Mouse (Mus musculus) frontal cortex, postnatal 25 days (tissue): ENCODE results near the gene Wfdc13.

Experiments used
- DNase-seq, 2 experiments: peaks; one replicate each; pipeline ENCODE4 v3.0.0; 2022; ENCODE audit warnings: low spot score in 2 of 2

Gene Wfdc13

DNA sequence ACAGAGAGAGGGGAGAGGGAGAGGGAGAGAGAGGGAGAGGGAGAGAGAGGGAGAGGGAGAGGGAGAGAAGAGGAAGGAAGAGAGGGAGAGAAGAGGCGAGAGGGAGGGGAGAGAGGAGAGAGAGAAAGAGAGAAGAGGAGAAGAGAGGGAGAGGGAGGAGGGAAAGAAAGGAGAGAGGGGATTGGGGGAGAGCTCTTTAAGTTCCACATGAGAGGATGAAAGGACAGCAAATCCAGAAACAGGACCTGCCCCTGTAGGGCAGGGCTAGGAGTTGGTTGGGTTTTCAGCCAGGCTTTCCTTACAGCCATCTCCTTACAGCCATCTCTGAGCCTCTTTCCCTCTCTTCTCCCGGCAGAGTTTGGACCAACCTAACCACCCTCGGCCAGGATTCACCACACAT lies at the start of gene Wfdc13:
TSS of gene Wfdc13 (plus strand) at position 301 of the 400 bp plus-strand sequence.
- no peak for DNase-seq

DNA sequence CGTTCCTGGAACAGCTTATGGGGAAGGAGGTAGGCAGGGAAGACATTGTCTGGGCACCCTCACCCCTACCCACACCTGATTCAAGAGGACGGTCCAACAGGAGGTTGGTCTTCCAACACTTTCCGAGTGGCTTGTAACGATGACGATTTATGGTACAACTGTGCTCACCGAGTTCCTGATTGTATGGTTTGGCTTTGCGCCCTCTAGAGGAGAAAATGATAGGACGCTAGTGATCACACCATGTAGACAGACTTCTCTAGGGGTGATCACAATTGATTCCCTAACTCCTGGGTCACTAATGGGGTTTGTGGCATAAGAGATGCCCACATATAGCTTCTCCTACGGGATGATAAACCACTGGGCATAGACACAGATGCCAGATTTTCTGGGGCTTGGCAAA lies 49.6 kb upstream of the Wfdc13 start:
- DNase-seq = no peak

DNA sequence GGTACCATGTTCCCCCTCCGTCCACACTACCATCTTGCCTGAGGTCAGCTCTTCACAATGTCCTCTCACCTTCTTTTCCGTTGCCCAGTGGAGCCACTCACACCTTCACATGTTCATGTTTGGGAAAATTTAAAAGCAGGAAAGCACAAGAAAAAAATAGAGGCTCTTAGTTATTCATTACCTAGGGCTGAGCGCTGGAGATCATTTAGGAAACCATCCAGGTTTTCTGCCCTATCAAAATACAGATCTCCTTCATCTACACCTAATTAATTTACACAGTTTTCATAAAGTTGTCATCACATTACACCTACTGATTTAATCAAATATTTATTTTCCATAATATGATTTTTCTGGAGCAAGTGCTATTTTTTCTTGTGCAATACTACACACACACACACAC lies 46.2 kb upstream of the Wfdc13 start, which contains the start of gene Wfdc16:
TSS of gene Wfdc16 (minus strand) at position 101 of the 400 bp plus-strand sequence.
- no peak for DNase-seq

DNA sequence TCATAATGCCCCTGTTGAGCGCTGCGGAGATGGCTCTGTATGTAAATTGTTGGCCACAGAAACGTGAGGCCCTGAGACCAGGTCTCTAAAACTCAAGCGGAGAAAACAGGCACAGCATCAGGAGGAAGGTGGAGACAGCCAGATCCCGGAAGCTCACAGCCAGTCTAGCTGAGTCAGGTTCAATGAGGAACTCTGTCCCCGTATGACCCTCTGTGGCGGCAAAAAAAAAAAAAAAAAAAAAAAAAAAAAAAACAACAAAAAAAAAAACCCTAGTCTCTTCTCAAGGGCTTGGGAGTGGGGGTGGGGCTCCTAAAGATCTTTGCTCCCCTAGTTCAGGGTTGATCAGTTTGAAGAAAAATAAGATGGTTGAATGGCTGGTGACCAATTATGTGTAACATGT lies 43.8 kb upstream of the Wfdc13 start:
- no peak for DNase-seq

DNA sequence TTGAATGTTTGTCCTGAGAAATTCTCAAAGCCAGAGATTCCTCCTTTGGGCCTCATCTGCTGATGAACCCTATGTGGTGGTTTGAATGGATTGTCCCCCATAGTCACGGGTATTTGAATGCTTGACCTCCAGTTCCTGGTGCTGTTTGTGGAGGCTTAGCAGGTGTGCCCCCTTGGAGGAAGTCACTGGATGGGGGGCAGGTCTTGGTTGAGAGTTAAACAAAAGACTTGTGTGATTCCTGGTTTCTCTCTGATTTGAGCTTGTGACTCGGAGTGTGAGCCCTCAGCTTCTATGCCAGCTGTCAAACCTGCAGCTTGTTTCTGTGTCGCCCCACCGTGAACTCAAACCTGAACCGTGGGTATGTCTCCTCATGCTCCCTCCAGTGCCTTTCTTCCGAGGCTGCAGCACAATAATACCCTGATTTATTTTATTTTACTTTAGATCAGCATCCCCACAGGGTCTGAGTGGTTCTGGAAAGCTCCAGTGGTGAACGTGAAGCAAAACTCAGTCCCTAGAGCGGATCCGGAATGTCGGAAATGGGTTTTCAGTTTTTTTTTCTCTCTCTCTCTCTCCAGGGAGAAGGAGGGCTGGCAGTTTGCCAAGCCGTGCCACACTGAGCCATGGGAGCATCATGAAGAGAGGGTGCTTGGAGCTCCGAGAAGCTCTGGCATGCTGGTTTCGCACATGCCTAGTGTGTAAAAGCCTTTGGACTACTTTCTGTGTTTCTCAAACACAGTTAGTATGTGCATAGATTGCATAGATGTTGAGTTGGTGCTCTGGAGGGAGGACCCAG lies 42.8 kb upstream of the Wfdc13 start:
- no peak for DNase-seq

DNA sequence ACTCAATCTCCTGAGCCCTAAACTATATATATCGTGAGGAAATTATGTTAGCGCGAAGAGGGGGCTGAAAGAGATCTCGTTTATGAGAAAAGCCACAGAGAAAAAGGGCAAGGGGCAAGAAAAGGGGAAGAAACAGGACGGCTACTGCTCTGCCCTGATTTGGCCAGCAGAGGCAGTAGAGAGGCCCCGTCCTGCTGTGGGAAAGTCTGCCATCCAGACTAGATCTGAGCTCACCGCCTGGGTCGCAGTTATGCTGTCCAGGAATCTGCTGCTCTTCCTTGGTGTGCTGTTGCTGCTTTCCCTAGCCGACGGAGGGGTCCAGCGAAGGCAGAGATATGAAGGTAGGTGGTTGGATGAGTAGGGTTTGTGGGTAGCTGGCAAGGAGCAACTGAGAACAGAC lies 29.0 kb upstream of the Wfdc13 start, which contains the start of gene Wfdc10:
TSS of gene Wfdc10 (plus strand) at position 189 of the 400 bp plus-strand sequence.
- peak in 1 of 2 experiments; percentile 10 for DNase-seq

DNA sequence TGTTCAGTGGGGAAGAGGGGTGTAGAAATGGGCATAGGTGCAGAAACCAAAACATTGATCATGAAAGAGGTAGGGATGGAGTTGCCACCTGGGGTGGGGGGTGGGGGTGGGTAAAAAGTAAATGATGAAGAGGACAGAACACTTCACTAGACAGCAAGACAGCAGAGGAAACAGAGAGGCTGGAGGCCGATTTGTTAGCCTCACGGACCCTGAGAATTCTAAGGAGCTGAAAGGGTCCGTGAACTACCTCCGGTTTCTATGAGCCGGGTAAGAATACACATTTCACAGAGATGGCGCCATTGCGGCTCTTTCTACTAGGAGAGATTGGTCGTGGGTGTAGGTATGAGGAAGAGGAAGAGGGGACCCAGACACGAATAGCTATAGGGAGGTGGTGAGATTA lies 28.4 kb upstream of the Wfdc13 start, which contains the start of gene Wfdc9:
TSS of gene Wfdc9 (minus strand) at position 101 of the 400 bp plus-strand sequence.
- DNase-seq = no peak

DNA sequence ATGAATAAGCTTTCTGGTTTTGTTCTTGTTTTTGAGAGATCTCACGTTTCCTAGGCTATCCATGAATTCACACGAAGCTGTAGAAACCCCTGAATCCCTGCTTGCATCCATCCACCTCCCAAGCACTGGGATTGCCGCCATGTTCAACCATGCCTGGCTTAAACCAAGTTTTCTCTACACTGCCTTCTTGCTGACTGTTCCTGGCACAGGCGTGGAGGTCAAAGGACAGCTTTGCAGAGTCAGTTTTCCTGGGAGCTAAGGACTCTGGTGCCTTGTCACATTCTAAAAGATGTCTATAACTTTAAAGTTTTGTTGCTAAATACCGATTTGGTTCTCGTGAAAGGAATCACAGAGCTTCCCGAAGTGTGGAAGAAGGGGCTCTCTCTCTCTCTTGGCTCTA lies 20.1 kb upstream of the Wfdc13 start:
- DNase-seq = no peak

DNA sequence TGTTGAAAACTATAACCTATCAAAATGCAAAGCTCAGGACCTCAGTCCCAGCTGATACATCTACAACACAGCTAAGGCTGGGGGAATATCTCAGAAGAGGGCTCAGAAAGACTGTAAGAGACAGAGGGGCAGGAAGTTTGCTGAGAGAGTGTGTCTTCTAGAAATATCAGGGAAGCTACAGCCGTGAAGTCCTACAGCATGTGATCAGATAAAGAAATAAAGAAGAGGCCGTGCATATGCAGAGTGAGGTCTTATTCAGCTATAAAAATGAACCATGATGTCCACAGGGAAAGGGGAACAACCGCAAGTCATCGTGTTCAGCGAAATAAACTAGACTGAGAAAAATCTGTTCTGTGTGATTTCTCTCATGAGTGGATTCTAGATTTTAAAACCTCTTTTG lies 14.6 kb upstream of the Wfdc13 start:
- DNase-seq = no peak

DNA sequence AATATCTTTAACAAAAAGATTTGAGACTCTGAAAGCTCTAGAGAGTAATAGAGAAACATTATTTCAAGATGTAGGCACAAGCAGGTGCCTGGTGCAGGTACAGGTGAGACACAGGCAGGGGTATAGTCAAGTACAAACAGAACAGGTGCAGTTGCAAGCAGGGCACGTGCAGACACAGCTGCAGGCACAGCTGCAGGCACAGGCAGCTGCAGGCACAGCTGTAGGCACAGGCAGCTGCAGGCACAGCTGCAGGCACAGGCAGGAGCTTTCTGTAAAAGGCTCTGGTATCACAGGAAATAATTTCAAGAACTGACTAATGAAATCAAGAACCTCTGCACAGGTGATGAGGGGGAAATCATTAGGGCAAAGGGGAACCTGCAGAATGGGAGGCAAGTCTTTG lies 14.0 kb upstream of the Wfdc13 start:
- DNase-seq = no peak

DNA sequence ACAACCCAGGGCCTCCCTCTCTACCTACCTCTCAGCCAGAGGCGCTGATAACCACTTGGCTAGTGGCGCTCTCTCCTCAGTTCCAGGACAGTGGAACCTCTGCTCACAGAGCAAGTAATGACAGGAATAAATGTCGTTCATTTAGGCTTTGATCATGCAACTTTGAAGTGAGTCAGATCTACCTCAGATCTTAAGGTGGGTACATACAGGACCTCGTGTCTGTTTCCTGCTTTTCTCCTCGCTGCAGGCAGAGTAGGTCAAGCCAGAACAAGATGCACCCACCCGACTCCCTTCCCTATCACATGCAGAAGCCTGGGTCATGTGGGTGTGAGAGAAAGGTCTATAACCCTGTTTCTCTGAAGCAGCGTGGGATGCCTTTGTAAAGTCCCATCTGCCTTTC lies 10.9 kb upstream of the Wfdc13 start, which contains the start of gene Wfdc11:
TSS of gene Wfdc11 (minus strand) at position 101 of the 400 bp plus-strand sequence.
- DNase-seq = no peak

DNA sequence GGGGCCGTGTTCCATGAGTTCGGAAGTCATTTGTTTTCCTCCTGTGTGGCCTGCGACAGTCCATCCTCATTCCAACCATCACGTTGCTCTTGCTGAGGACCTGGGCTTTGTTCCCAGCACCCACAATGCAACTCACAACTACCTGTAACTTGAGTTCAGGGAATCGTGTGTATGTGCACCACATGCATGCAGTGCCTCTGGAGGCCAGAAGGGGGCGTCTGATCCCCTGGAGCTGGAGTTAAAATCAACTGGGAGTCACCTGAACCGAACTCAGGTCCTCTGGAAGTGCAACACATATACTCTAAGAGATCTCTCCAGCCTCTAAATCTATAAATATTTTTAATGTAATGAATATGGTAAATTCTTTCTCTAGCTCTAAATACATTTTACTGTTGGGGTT lies 8.8 kb upstream of the Wfdc13 start:
- DNase-seq = no peak

DNA sequence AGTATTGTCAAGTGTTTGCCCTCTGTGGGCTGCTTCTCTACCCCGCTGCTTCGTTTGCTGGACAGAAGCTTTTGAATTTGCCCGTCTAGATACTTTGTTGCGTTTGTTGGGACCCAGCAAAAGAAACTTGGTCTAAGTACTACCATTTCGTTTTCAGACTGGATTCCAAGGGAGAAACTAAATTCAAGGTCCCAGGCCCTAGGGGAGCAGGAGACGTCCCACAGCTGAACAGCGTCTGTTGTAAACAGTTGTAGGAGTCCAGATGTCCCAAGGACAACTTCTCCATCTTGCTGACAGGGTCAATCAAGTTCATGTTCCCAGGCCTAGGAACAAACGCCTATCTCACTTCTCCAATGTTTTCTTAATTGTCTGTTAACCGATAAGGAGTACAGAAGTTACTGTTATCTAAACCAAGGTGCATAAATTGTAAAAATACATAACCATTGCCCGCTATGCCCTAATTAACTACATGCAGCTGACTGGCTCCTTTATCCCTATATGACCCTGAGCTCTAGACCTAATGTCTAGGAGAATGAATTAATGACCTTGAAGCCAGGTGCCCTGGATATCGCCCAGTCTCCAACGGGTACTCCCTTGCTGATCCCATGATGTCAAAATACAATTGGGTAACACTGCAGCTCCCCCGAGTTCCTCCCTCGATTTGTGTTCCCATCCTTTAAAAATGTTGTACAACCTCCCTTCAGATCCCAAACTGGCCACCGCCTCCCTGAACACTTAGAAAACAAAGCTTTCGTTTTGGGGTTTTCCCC lies 7.8 kb upstream of the Wfdc13 start:
- no peak for DNase-seq

DNA sequence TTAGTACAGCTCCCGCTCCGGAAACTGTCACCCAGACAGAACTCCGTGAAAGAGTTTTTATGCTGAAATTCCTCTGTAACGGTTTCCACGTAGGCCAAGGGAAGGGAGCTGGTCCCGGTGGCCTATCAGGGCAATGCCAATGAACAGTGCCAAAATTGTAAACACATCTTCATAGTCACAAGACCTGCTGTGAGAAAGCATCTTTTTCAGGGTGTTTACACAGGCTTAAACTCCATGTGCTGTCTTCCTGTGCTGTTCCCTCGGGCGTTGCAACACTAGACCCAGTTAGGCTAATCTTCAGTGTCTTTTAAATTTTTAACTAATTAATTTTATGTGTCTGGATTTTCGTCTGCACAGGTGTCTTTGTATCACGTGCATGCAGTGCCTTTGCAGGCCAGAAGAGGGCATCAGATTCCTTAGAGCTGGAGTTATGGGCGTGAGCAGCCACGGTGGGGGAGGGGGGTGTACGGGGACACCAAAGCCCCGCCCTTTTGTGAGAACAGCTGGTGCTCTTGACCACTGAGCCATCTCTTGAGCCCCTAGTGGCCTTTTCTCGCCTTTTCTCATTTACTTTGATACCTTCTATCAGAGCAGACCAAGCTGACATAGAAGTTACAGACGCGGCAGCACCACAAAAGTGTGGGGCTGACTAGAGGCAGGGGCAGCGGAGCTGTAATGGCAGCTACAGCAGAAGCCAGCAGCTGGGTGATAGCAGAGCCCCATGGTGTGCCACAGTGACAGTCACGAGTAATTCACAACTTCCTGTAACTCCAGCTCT lies 5.9 kb upstream of the Wfdc13 start:
- peak; percentile 42 to 44 for DNase-seq

DNA sequence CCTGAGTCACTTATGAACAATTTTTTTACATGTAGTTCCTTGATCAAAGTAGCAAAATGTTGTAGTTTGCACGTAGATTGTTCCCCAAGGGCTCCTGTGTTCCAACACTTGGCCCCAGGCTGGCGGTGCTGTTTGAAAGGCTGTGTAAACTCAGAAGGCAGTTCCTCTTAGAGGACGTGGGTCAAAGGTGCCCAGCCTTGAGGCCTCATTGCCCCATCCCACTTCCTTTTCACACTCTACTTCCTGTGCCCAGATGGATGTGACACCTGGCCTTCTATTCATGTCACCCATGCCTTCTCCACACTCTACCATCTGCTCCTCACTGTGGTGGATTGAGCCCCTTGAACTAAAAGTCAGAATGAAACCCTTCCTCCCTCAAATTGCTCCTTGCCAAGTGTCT lies 5.0 kb upstream of the Wfdc13 start:
- DNase-seq = no peak

DNA sequence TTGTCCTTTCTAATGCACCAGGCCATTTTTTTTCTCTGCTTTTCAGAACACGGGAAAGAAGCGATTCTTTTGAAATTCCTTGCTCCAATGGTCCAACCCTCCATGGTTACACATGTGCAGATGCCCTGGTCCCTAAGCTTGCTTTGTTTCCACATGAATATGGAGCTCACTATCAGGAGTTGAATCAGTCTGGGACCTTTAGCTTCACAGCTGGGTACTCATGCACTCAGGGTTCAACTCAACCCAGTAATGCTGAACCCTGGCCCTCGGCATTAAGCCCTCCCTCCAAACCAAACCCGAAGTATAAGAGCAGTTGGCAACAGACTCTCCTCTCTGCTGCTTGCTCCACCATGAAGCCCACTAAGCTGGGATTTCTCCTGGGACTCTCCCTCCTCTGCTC lies 13.3 kb downstream of the Wfdc13 start, which contains the start of gene Spint4:
TSS of gene Spint4 (plus strand) at position 301 of the 400 bp plus-strand sequence.
- DNase-seq = no peak

DNA sequence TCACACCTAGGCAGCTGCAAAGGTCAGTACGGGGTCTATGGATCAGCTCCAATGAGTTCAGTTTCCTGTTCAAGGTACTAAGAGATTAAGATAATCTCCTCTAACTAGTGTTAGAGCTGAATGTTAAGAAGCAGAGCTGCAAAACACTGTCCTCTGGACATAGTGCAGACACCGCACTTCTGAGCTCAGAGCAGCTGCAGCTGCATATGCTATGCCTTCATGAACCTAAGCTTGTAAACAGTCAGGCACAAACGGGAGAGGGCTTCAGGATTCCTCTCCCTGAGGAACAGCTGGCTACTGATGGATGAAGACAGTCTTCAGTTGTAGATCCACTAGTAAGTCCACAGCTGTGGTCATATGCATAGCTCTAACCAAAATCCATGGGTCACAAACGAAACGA lies 16.1 kb downstream of the Wfdc13 start:
- DNase-seq = no peak

DNA sequence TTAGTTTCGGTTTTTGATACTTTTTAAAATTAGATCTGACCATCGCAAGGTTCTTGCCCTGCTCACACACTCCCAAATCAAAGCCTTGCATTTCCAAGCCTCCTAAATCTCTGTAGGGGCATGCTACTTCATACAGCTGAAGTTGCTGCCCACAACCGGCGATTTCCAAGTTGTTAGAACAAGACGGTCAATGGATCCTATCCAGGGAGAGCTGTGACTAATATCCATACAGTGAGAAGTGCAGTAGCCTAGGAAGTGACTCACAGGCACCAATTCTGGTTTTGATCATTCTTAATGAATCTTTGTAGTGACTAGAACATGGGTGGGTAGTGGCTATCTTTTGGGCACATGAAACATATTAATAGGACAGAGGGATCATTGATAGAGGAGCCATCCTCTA lies 16.9 kb downstream of the Wfdc13 start:
- DNase-seq = no peak

DNA sequence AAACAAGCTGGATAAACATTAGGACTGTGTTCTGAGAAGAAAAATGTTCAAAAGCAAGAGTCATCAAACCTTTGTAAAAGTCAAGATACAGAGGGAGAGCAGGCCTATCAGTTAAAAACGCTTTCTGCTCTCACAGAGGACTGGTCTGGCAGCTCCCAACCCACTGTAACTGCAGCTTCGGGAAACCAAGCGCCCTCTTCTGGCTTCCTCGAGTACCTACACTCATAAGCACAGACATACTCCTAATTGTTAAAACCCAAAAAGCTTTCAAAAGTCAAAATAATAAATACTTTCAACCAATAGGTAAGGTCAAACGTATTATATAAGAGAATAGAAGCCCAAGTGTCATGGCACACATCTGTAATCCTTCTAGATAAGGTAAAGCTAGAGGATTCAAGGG lies 19.3 kb downstream of the Wfdc13 start:
- DNase-seq = no peak

DNA sequence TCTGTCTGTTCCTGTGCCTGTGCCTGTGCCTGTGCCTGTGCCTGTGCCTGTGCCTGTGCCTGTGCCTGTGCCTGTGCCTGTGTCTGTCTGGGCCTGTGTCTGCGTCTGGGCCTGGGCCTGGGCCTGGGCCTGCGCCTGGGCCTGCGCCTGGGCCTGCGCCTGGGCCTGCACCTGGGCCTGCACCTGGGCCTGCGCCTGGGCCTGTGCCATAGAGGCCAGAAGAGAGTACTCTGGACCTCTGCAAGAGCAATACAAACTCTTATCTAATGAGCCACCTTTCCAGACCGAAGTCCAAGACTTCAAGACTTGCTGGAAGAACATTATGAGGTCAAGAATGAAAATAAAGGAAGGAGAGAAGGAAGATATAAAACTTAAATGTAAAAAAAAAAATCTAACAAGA lies 20.4 kb downstream of the Wfdc13 start:
- no peak for DNase-seq

DNA sequence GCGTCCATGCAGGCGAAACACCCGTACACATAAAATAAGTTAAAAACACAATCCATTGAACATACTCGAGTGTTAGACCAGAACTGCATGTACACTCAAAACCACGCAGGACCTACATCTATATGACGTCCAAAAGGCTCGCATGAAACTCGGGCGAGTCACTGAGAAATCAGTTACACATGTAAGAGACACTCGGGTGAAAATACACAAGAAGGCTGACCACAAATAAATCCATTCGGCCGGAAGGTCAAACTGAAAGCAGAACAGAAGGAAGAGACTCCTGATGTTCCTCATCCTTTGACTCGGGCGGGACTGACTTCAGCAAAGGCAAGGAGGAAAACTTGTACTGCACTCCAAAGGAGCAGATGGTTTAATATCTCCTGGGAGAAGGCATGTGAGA lies 21.1 kb downstream of the Wfdc13 start:
- no peak for DNase-seq

DNA sequence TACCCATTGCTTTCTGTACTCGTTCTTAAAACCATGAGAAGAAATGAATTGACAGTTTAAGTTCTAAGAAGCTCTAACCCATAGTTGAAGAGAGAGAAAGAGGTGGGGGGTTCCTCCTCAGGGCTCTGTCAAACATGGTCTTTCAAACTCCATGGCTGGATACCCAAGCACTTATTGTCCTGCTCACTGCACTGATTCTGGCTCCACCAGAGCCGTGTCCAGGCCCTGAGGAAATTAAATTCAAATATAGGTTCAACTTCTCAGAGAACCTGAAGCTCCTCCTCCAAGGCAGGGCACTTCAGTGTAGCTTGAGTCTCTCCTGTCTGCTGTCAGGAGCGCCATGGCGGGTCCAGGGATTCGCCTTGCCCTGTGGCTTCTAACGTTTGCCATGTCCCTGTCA lies 30.1 kb downstream of the Wfdc13 start, which contains the start of gene Spint5:
TSS of gene Spint5 (plus strand) at position 301 of the 400 bp plus-strand sequence.
- DNase-seq = no peak
